Mouse (Mus musculus): ENCODE results near the gene Foxn3. TPM values are rescaled to one million over a fixed set of nuclear protein-coding genes. Genes with fewer than 3 reads are reported as not detected.

Gene Foxn3
- 100 to 1,000 TPM; 263 to 462 TPM for polyA plus RNA-seq (2017; shearing (Covaris generic))

GRCm38 (mm10) chr12:99563219-99564059, at the start of gene Foxn3:
TSS of gene Foxn3 (minus strand) at chr12:99563582.

